Mouse (Mus musculus) megakaryocyte, embryonic 14.5 days (primary cell): ENCODE measurements around the gene Spag4.

Source experiments
- FLI1 ChIP-seq: IDR thresholded peaks from 2 replicates; pipeline ENCODE4 v1.6.1; 2012; ENCODE audit warnings: low read length, inconsistent platforms, mixed read lengths
- GATA1 ChIP-seq: IDR thresholded peaks from 3 replicates; pipeline ENCODE4 v1.6.1; 2012; ENCODE audit warnings: mixed read lengths, low read length, inconsistent platforms, borderline replicate concordance

DNA sequence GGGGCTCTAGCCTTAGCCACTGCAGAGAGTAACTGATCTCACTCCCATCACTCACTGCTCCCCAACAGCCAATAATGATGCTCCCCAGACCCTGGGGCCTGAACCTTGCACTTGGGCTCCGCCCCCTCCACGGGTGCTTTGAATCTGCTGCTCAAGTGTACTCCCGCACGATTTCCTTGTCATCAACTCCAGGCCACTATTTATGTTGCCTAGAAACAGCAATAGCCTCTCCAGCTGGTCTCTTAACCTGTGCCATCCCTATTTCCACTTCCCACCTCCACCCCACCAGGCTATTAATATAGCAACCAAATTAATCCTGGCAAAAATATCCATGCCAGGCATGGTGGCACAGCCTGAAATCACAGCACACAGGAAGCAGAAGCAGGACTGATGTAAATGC lies 14.7 kb downstream of the Spag4 start:
- TF ChIP-seq GATA1 (no peak), FLI1 (no peak)
